Mouse (Mus musculus) T-helper 1 cell (primary cell): ENCODE data around the gene Arf3.

Experiments used
- in situ Hi-C: fragments of 300-600 bp; cut with MboI, MseI; formaldehyde crosslinking; loops from one replicate; pipeline ENCODE4 v1.15.1; 2025; ENCODE audit warnings: high pct_unique_total_duplicates

The Arf3 gene

DNA sequence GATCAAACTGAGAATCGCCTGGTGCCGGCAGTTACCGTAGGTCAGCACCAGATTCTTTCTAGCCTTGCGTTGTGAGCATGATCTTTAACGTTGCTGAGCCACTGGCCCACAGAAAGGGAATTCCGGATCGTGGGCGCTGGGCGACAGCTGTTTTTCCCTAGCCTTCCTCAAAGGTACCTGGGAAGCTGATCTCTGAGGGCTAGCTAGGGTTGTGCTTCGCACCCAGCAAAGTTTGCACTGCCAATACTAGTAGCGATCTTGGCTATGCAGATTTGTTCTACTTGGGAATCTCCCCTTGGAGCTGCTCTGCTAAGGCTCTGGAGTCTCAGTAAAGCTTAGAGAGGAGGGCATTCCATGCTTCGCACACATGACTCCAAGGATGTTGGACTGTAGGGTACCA, 28.2 kb upstream of the Arf3 start:
- in situ Hi-C loops = no loop called here

DNA sequence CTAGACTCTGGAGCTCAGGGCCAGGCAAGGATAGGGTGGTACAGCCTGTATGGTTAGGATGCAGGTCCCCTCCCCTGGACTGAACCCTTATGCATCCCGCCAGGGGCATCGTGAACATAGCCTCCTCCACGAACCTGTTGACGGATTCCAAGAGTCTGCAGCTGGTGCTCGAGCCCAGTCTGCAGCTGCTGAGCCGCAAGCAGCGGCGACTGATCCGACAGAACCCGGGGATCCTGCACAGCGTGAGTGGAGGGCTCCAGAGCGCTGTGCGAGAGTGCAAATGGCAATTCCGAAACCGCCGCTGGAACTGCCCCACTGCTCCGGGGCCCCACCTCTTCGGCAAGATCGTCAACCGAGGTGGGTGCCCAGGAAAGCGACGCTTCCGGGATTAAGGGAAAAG, 27.7 kb upstream of the Arf3 start:
- in situ Hi-C loops = no loop called here

DNA sequence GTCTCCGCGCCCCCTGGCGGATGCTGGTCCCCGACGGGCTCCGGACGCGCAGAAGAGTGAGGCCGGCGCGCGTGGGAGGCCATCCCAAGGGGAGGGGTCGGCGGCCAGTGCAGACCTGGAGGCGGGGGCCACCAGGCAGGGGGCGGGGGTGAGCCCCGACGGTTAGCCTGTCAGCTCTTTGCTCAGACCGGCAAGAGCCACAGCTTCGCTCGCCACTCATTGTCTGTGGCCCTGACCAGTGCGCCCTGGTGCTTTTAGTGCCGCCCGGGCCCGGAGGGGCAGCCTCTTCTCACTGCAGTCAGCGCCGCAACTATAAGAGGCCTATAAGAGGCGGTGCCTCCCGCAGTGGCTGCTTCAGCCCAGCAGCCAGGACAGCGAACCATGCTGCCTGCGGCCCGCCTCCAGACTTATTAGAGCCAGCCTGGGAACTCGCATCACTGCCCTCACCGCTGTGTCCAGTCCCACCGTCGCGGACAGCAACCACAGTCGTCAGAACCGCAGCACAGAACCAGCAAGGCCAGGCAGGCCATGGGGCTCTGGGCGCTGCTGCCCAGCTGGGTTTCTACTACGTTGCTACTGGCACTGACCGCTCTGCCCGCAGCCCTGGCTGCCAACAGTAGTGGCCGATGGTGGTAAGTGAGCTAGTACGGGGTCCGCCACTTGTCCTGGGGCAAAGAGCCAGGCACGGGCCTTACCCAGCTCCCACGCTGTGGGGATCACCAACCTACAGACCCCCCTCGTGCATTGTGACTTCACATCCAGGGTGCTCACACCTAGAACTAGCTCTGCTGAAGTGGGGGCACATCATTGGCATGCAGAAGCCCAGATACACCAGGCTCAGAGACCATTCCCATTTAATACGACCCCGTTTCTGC, 26.9 kb upstream of the Arf3 start, which contains the start of gene Wnt1:
Wnt1 (plus strand) TSS at position 197 of the 875 bp plus-strand sequence.
- in situ Hi-C loops = no loop called here

DNA sequence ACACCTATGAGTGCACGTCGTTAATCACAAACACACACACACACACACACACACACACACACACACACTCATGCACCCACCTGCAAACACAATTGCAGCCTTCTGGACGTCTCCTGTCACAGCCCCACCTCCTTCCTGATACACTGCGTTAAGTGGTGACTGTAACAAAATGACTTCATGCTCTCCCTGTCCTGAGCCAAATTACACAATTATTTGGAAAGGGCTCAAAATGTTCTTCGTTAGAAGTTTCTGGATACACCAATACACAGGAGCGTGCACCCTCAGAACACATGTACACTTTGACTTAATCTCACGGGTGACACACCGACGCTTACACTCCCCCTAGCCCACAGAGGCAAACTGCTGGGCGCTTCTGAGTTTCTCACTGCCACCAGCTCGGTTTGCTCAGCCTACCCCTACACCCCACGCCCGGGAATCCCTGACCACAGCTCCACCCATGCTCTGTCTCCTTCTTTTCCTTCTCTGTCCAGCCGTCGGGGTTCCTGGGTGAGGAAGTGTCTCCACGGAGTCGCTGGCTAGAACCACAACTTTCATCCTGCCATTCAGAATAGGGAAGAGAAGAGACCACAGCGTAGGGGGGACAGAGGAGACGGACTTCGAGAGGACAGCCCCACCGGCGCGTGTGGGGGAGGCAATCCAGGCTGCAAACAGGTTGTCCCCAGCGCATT, 26.1 kb upstream of the Arf3 start:
- in situ Hi-C loops = no loop called here

DNA sequence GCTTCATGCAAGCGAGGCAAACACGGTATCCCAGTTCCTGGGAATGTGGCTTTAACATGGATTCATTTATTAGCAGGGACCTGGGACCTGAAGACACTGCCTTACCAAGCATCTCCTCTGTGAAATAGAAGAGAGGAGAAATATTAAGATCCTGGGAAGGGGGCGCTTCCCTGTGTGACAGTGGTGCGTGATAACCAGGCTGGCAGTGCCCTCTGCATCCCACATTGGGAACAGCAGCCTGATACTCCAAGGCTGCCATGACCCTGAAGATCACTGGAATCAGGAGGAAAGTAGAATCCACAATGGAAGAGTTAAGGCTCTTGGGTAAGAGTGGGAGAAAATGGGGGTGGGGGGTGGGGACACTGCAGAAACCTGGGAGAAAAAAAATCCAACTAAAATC, 24.9 kb upstream of the Arf3 start:
- in situ Hi-C loops = no loop called here

DNA sequence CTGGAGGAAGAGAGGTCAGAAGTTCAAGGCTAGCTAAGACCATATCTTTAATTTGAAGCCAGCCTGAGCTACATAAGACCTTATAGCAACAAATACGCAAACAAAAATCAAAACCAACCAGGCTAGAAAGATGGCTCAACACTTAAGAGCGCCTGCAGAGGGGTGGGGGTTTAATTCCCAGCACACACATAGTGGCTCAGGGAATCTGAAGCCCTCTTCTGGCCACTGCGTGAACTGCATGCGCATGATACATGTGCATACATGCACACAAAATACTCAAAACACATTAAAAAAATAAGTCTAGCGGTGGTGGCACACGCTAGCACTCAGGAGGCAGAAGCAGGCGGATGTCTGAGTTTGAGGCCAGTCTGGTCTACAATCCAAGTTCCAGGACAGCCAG, 22.7 kb upstream of the Arf3 start:
- in situ Hi-C loops = no loop called here

DNA sequence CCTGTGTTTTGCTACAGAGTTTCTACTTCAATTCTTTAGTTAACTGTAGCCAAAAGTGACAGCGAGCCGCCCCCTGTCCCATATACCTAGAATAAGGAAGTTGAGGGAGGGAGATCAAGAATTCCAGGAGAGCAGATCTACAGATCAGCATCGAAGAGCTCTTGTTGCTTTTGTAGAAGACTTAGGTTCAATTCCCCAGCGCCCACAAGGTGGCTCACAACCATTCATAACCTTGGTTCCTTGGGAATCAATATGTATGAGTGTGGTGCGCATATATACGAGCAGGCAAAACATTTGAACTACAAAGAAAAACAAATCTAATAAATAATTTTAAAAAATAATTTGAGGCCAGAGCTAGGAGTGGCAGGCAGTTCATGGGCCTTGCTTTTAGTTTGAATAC, 18.2 kb upstream of the Arf3 start:
- in situ Hi-C loops = no loop called here

DNA sequence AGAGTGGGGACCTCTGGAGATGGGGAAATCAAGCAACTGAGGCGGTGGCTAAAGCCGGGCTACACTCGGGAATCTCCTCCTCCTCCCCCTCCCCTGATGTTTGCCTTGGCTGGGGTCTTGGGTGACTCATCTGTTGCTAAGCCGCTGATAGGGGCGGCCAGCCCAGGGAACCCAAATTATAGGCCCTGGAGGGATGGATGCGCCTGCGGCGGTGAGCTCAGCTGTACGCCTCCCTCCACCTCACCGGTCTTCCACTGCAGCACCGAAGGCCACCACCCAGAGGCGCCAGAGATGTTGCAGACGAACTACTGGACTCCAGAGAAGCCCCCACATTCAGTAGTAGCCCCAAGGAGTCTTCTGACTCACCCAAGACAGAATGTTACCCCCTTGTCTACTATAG, 17.6 kb upstream of the Arf3 start:
- in situ Hi-C loops = no loop called here

DNA sequence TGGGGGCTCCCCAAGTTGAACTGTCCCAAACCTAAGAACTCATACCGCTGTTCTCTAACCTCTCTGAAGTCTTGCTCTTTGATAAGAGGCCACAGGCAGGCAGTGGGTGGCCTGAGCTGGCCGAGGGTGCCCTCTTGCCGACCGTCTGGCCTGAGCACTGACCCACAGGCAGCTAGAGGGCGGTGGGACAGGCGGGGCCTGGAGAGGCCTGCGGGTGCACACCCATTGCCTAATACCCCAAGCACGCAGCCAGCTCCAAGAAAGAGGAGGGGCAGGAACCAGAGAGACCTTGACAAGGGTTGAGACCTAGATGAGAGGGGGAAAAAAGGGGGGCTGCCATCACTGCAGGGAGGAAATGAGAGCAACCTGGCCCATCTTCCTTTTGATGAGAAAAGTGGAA, 17.1 kb upstream of the Arf3 start:
- in situ Hi-C loops = no loop called here

DNA sequence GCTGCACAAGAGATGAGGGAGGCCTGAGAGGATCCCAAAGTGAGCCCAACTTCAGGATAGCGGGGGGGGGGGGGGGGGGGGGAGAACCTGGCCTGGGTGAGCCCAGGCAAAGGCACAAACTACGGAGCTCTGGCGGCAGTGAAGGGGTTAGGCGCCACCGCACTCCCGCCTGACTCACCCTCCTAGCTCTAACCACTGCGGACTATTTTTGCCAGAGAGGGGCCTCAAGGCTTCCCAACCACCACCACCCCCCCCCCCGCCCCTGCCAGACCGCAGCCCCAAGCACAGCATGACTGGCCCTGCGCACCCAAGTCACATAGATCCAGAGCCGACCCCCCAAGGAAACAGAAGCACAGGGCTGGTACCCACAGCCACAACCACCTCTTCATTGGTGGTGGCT, 15.8 kb upstream of the Arf3 start:
- in situ Hi-C loops = no loop called here

DNA sequence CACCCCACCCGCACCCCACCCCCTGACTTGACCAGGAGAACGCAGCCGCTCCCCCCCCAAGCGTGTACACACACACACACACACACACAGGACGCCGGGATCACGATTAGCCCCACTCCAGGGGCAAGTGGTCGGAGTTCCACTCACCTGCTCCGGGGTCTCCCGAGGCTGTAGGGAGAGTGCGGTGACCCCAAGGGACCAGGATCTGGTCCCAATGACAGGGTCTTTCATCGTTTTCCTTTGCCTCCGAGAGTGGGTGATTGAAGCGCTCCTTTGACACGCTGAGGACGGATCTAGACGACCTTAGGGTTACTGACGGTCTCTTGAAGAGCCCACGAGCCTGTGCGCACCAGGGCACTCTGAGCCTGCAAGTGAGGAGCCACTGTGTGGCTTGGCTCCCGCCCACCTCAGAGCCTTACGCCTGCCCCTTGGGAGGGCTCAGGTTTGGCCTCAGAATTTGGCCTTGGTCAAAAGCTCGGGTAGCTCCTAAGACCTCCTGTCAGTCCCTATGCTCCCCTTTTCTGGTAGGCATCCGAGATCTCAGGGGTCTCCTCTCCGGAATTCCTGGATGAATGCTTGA, 15.3 kb upstream of the Arf3 start:
- in situ Hi-C loops = no loop called here

DNA sequence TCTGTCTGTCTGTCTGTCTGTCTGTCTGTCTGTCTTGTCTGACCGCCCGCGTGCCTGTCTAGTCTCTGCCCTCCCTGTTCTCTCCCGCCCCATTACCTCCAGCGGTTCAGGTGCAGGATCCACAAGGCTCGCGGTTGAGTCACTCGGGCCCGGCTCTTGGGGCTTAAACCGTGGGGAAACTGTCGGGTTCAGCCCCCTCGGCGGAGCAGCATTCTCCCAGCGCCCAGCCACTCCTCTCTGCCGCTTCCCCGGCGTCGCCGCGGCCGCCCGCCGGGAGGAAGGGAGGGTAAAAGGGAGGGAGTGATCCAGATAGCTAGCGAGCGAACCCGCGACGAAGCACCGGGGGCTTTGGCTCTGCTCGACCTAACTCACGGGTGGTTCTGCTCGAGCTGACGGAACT, 14.7 kb upstream of the Arf3 start, which contains the start of gene Wnt10b:
Wnt10b (minus strand) TSS at position 389 of the 400 bp plus-strand sequence.
- in situ Hi-C loops = no loop called here

DNA sequence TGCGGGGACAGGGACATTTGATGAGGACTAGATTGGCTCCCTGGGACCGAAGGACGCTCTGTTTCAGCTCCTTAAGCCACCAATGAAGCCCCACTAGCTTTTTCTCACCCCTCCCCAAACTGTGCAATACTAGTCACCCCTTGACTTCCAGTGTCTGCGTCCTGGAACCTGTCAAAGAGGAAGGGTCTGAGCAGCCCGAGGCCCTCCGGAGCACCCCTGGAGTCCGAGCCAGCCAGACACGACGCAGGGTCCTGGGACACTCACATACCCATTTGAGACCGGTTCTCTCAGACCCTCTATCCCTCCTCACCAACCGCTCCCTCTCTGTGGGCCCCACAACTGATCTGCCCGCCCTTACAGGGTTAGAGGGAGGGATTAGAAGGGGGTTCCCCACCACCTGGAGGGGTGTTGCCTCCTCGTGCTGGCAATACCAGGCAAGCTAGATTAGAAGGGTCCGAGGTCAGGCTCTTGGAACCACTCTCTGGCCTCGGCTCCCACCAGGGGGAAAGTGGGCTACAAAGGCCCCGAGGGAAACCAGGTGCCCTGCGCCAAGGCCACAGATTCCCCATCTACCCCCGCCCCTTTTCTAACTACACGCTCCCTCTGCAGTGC, 14.1 kb upstream of the Arf3 start:
- in situ Hi-C loops = no loop called here

DNA sequence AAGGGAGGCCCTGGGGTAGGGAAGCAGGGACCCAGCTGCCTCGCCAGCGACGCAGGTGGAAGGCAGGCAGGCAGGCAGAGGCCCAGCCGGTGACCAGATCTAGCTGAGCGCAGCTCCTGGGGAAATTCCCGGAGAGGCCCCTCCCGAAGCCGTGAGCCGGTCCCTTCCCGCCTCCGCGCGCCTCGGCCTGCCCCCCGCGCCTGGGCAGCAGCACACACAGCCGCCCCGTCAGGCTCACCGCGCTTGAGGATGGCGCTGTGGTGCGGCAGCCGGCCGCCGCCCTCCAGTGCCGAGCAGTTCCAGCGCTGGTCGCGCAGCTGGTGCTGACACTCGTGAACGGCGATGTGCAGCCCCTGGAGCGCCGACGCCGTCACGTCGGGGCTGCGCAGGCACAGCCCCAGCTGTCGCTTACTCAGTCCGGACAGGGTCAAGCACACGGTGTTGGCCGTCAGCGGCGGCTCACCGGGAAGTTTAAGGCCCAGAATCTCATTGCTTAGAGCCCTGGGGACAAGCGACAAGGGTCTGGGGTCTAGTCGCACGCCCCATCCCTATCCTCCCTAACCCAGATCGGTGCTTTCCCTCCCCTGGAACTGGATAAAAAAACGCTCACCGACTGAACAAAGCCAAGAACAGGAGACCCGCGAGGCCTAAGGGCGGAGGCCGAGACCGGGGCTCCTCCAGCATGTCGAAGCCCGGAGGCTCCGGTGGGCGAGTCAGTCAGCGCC, 13.4 kb upstream of the Arf3 start:
- in situ Hi-C loops = no loop called here

DNA sequence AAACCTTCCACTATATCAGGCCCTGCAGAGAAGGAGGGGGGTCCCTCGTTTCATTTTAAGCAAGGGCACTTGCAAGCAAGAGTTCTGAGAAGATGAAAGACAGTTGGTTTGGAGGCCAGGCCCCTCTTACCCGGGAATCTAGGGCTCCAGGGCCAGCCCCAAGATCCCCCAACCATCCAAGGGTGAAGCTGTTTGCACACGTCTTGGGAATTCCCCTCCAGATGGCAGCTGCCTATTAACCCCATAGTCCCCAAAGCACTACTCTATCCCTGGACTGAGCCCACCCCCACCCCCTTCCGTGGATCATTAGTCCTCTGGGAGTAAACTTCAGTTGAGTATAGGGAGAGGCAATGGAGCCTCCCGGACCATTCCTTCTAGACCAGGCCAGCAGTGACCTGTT, 12.5 kb upstream of the Arf3 start:
- in situ Hi-C loops = no loop called here

DNA sequence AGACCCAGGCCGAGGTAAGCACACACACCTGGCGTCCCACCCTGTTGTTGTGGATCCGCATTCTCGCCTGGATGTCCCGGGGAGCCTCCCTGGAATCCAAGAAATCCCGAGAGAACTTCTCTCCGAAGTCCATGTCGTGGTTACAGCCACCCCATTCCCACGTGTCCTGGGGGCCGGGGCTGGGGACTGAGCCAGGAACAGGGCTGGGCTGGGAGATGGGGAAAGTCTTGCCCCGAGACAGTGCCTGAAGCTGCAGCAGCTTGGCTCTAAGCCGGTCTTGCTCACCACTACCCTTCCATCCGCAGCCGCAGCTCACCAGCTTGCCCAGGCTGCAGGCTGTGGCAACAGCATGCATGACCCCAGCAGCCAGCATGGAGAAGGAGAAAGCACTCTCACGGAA, 11.1 kb upstream of the Arf3 start:
- in situ Hi-C loops = no loop called here

DNA sequence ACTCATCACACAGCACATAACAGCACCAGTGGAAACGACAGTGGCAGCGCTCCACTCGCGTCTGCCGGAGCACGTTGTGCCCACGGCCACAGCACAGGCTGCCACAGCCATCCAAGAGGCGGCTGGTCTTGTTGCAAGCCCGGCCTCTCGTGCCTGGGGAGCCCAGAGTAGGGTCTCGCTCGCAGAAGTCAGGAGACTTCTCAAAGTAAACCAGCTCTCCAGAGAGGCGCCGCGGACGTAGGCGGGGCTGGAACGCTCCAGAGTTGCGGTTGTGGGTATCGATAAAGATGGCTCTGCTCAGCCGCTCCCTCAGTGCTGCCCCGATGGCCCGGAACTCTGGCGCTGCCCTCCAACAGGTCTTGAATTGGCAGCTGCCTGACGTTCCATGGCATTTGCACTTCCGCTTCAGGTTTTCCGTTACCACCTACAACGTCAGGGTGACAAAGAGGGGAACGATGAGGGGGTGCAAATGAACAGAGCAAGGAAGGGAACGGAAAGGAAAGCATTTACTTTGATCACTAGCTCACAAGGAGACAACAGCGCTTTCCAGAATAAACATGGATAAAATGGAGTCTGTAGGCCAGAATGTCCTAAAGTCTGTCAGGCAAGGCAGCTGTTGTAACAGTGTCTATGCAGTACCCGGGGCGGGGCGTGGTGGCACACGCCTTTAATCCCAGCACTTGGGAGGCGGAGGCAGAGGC, 9.6 kb upstream of the Arf3 start:
- in situ Hi-C loops = no loop called here

DNA sequence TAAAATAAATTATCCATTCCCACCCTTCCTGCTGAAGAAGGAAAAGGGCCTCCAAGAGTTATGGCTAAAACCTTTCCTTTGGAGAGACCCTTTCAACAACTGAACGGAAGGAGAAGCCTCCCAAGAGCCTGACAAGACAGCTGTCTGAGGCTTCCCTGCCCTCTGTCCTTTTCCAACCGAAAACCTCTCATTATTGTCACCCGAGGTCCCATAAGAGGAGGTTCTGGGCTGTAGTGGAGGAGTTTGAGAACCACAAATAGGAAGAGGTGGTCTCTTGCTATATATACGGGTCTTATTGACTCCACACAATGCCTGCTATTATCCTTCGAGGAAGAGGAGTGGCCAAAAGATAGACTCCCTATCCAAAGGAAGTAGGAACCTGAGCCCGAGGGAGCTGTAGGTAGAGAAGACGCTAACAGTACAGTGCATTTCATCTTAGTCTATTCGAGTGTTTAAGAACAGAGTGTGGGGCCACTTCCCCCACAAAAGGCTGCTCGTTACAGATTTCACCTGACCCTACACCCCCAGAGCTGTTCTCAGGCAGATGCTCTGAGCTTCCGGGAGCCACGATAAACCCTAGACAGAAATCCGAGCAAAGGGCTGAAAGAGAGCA, 8.9 kb upstream of the Arf3 start:
- in situ Hi-C loops = no loop called here

DNA sequence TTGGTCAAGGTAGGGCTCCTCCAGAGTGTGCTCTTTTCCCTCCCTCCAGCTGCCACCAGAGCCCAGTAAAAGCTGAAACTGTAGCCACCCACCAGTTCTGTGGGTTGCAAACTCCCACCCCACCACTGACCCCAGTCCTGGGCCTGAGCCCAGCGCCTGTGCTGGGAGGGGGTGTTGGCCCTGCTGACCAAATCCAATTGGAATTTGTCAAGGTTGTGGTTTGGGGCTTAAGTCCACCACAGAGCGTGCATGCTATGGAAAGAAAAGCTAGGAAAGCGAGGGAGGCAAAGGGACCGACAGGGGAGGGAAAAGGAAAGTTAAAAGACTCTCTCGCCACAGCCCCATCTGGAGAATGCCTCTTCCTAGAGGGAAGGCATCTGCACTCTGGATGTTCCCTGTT, 5.2 kb upstream of the Arf3 start:
- in situ Hi-C loops = no loop called here

DNA sequence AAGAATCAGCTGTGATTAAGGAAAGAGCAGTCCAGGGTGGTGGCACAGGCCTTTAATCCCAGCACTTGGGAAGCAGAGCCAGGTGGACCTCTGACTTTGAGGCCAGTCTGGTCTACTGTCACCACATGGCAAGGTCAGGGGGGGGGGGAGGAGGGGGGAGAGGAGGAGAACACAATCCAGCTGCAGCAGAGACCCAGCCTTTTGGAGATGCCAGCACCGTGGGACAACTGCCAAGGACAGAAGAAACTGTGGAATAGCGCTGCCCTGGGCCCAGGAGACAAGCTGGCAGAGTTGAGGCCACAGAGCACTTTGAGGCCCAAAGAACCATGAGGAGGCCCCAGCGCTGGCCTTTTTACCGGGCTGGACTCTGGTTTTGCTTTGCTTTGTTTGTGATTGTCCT, 2.9 kb upstream of the Arf3 start:
- in situ Hi-C loops = no loop called here

DNA sequence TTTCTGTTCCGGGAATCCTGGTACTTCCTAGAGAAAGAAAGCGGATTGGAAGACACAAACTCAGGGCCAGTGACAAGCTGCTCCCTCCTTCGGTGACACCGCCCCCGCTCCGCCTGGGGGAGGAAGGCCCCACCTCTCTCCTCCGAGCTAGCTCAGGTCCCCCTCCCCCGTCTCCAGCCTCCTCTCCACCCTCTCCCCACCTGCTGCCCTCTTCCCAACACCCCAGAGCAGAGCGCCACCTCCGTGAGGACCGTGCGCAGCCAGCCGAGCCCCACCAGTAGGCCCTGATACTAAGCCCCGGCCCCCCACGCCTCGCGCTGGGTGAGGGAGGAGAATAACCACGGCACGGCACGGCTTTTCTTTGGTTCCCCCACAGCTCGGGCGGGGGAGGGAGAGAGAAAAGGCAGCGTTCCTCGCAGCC, 803 bp downstream of the Arf3 start:
- in situ Hi-C loops = no loop called here
